Mouse (Mus musculus): ENCODE measurements around the gene Iars. TPM values are rescaled to one million over a fixed set of nuclear protein-coding genes. Genes with fewer than 3 reads are reported as not detected.

Iars gene
- total and polyA plus RNA-seq, 3 experiments: 86.4 to 4,419 (median 178) TPM

DNA sequence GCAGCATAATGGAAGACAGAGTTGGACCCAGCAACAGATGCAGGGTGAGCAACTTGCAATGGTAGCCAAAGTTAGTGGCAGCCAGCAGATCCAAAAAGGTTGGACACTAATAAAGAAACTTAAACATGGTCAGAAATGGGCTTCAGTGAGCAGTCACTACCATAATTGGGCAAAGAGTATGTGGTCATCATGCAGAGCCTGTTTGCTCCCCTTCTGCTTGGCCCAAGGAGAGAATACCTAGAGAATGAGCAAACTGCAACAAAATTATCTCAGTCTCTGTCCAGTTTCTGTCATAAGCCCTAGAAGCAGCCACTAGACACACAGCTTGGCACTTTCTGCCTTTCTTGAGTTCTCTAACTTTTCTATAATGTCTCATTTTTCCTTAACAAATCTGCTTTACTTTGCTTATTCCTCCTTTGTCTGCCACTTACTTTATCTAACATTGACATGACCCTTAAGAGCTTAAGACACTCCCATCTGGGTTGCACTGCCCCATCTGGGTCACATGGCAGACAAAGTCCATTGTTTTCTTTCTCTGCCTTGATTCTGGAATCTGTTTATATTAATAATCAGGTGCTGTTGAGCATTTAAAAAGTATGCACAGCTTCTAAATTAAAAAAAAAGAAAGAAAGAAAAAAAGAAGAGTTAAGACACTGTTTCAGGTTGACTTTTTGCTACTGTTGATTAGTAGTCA lies 38.1 kb upstream of the Iars start:
- H3K9me3 ChIP-seq (replicated peaks; ENCODE audit: insufficient read depth, low read length): no peaks in the 10 kb centered on the region
- peaks cover 0 to 3% of the 10 kb centered on the region in 2 experiments; a peak in 1 of 4 replicates for H3K36me3 ChIP-seq (ENCODE audit: control insufficient read depth in 1 of 2, insufficient read depth in 2 of 2, low read length in 2 of 2)
- no peaks in the 10 kb centered on the region; a peak in 1 of 4 replicates for H3K4me1 ChIP-seq (ENCODE audit: control insufficient read depth in 1 of 2, insufficient read depth in 2 of 2, low read length in 2 of 2)
- H3K4me3 ChIP-seq (ENCODE audit: control insufficient read depth in 1 of 2, insufficient read depth in 1 of 2, low read depth in 2 of 2, low read length in 2 of 2): no peak overlapping the region
- DNase-seq (ENCODE audit: low read depth, low spot score): no peak
- no peaks in the 10 kb centered on the region for H3K27me3 ChIP-seq (ENCODE audit: control insufficient read depth in 1 of 2, insufficient read depth in 2 of 2, low read length in 2 of 2)
- no peak overlapping the region for H3K27ac ChIP-seq (ENCODE audit: control insufficient read depth, low read depth, low read length)
- H3K9ac ChIP-seq (ENCODE audit: control insufficient read depth, low read depth, low read length, poor library complexity, severe bottlenecking): no peak overlapping the region
- TF ChIP-seq NRF1 (IDR thresholded peaks at IDR 0.05; ENCODE audit: insufficient read depth, low read depth, low read length, poor library complexity, severe bottlenecking): no peak
- TF ChIP-seq E2F4 (IDR thresholded peaks at IDR 0.05; ENCODE audit: borderline replicate concordance, low read depth, low read length): no peak
- TF ChIP-seq MAFK (IDR thresholded peaks at IDR 0.05; ENCODE audit: borderline replicate concordance, low read depth, low read length): no peak
- TF ChIP-seq ZC3H11A (IDR thresholded peaks at IDR 0.05; ENCODE audit: low read depth, low read length): no peak
- no peak for TF ChIP-seq HCFC1 (IDR thresholded peaks at IDR 0.05; ENCODE audit: low read depth, low read length)
- TF ChIP-seq RCOR1 (IDR thresholded peaks at IDR 0.05; ENCODE audit: low read depth, low read length): no peak
- TF ChIP-seq ZMIZ1 (IDR thresholded peaks at IDR 0.05; ENCODE audit: low read depth, low read length): no peak
- no peak for TF ChIP-seq ELF1 (IDR thresholded peaks at IDR 0.05; ENCODE audit: low read depth, low read length)
- TF ChIP-seq KAT2A (conservative IDR thresholded peaks at IDR 0.05; ENCODE audit: low read depth, low read length): no peak
- TF ChIP-seq NELFE (IDR thresholded peaks at IDR 0.05; ENCODE audit: low read depth, low read length): no peak
- no peak for TF ChIP-seq GABPA (IDR thresholded peaks at IDR 0.05; ENCODE audit: low read depth, low read length)
- no peak for TF ChIP-seq USF2 (IDR thresholded peaks at IDR 0.05; ENCODE audit: borderline replicate concordance in 1 of 2, insufficient read depth in 1 of 2, low read depth in 1 of 2, low read length in 2 of 2)
- TF ChIP-seq EP300 (IDR thresholded peaks at IDR 0.05; ENCODE audit: low read depth in 1 of 2, low read length in 2 of 2): no peak
- TF ChIP-seq MAZ (IDR thresholded peaks at IDR 0.05; ENCODE audit: low read depth, low read length): no peak
- no peaks in the 10 kb centered on the region for H3K79me2 ChIP-seq (ENCODE audit: control insufficient read depth, insufficient read depth, low read length, poor library complexity)

DNA sequence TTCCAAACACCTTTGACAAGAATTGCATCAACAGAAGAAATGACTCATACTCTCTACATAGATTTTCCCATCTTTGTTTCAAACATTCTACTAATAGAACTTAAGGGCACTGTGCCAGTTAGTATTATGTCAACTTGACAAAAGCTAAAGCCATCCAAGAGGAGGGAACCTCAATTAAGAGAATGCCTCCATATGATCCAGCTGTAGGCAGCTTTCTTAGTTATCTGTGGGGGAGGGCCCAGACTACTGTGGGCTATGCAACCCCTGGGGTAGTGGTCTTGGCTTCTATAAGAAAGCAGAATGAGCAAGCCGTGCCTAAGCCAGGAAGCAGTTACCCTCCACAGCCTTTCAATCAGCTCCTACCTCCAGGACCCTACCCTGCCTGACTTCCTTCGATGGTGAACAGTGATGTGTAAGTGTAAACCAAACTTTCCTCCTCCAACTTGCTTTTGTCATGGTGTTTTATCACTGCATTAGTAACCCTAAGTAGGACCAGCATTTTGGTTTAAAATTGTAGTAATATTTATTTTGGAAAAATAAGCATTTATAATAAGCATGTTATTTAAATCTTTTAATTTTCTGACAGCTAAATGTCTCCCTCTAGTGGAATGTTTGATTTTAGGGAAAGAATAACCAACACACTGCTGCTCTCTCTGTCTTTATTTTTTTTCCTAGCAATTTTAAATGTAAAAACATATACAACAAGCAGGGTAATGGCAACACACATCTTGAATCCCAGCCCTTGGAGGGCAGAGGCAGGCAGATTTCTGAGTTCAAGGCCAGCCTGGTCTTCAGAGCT lies 37.0 kb upstream of the Iars start:
- DNase-seq (ENCODE audit: low read depth, low spot score): peak; percentile 56
- no peak overlapping the region for H3K27ac ChIP-seq (ENCODE audit: control insufficient read depth, low read depth, low read length)
- peaks cover 0 to 3% of the 10 kb centered on the region in 2 experiments; a peak in 1 of 4 replicates for H3K36me3 ChIP-seq (ENCODE audit: control insufficient read depth in 1 of 2, insufficient read depth in 2 of 2, low read length in 2 of 2)
- TF ChIP-seq HCFC1 (IDR thresholded peaks at IDR 0.05; ENCODE audit: low read depth, low read length) (no peak), TCF12 (IDR thresholded peaks at IDR 0.05; ENCODE audit: low read depth, low read length) (no peak), POLR2AphosphoS2 (IDR thresholded peaks at IDR 0.05; ENCODE audit: low read length) (no peak), CTCF (IDR thresholded peaks at IDR 0.05 in 2 of 3, conservative IDR thresholded peaks at IDR 0.05 in 1 of 3; ENCODE audit: control insufficient read depth in 1 of 3, insufficient read depth in 1 of 3, low read depth in 2 of 3, low read length in 3 of 3, poor library complexity in 1 of 3, severe bottlenecking in 1 of 3) (peak; percentile 22 to 75 (median 44); a peak in 5 of 6 replicates), ZC3H11A (IDR thresholded peaks at IDR 0.05; ENCODE audit: low read depth, low read length) (peak; percentile 76), POLR2A (IDR thresholded peaks at IDR 0.05; ENCODE audit: control insufficient read depth in 1 of 2, insufficient read depth in 1 of 2, low read depth in 1 of 2, low read length in 2 of 2, poor library complexity in 1 of 2) (no peak), MYC (IDR thresholded peaks at IDR 0.05; ENCODE audit: low read depth, low read length) (0 out of 2 replicates have a peak, but pooled peaks have one; percentile 29), MEF2A (IDR thresholded peaks at IDR 0.05; ENCODE audit: extremely low read depth, insufficient replicate concordance, low read depth, low read length, poor library complexity, severe bottlenecking) (no peak), GATA1 (IDR thresholded peaks at IDR 0.05; ENCODE audit: low read depth, low read length) (no peak), BHLHE40 (IDR thresholded peaks at IDR 0.05; ENCODE audit: borderline replicate concordance, low read depth, low read length) (no peak), SIN3A (IDR thresholded peaks at IDR 0.05; ENCODE audit: low read length) (no peak), ETS1 (IDR thresholded peaks at IDR 0.05; ENCODE audit: low read depth, low read length) (no peak), SMC3 (IDR thresholded peaks at IDR 0.05; ENCODE audit: low read depth, low read length) (peak; percentile 76), POLR2AphosphoS5 (IDR thresholded peaks at IDR 0.05; ENCODE audit: borderline replicate concordance, low read depth, low read length) (no peak), ZMIZ1 (IDR thresholded peaks at IDR 0.05; ENCODE audit: low read depth, low read length) (no peak), CHD1 (IDR thresholded peaks at IDR 0.05; ENCODE audit: low read depth, low read length) (no peak), MXI1 (IDR thresholded peaks at IDR 0.05; ENCODE audit: low read depth, low read length) (no peak)

More for the DNA sequence above, 37.0 kb upstream of the Iars start:
- no peaks in the 10 kb centered on the region for H3K79me2 ChIP-seq (ENCODE audit: control insufficient read depth, insufficient read depth, low read length, poor library complexity)
- no peaks in the 10 kb centered on the region for H3K27me3 ChIP-seq (ENCODE audit: control insufficient read depth in 1 of 2, insufficient read depth in 2 of 2, low read length in 2 of 2)
- no peaks in the 10 kb centered on the region for H3K9me3 ChIP-seq (replicated peaks; ENCODE audit: insufficient read depth, low read length)
- H3K9ac ChIP-seq (ENCODE audit: control insufficient read depth, low read depth, low read length, poor library complexity, severe bottlenecking): no peak overlapping the region
- H3K4me1 ChIP-seq (ENCODE audit: control insufficient read depth in 1 of 2, insufficient read depth in 2 of 2, low read length in 2 of 2): no peaks in the 10 kb centered on the region; a peak in 1 of 4 replicates
- no peak overlapping the region for H3K4me3 ChIP-seq (ENCODE audit: control insufficient read depth in 1 of 2, insufficient read depth in 1 of 2, low read depth in 2 of 2, low read length in 2 of 2)
